Mouse (Mus musculus) limb, embryonic 10.5 days (tissue): ENCODE results near the gene Tmem30a. TPM values are rescaled to one million over a fixed set of nuclear protein-coding genes. Genes with fewer than 3 reads are reported as not detected.

ENCODE experiments used
- DNase-seq: peaks from one replicate; pipeline ENCODE4 v3.0.0-alpha.2; 2017; ENCODE audit warnings: low spot score
- H3K27ac ChIP-seq: fragments of 300-500 bp; sonication (generic); 2 replicates; pipeline ENCODE4 v1.5.1; 2016; ENCODE audit warnings: mild to moderate bottlenecking
- H3K27me3 ChIP-seq: fragments of 300-500 bp; sonication (generic); 2 replicates; pipeline ENCODE4 v1.6.1; 2016; ENCODE audit warnings: low read depth, mild to moderate bottlenecking; ENCODE audit not compliant: poor library complexity, severe bottlenecking
- H3K36me3 ChIP-seq: fragments of 300-500 bp; sonication (generic); 2 replicates; pipeline ENCODE4 v1.6.1; 2016; ENCODE audit warnings: mild to moderate bottlenecking, moderate library complexity
- H3K4me1 ChIP-seq: fragments of 300-500 bp; sonication (generic); 2 replicates; pipeline ENCODE4 v1.6.1; 2016
- H3K4me3 ChIP-seq: fragments of 300-500 bp; sonication (generic); 2 replicates; pipeline ENCODE4 v1.5.1; 2016; ENCODE audit warnings: mild to moderate bottlenecking, moderate library complexity
- H3K9me3 ChIP-seq: fragments of 300-500 bp; sonication (generic); replicated peaks from 2 replicates; pipeline ENCODE4 v1.6.1; 2016; ENCODE audit warnings: mild to moderate bottlenecking
- WGBS: fragments of 180-500 bp; shearing (Covaris S2); methylation state at CpG from one replicate; pipeline ENCODE4 v1.1.7; 2016; 5-methylcytosine and 5-hydroxymethylcytosine counted together
- polyA plus RNA-seq: library from polyadenylated mRNA; unstranded; fragments of >200 nt; fragmentation: Nextera tagmentation; extraction: Ambion mirVana; gene quantifications from 2 replicates; pipeline ENCODE4 v1.2.1, GENCODE M21; 2016

Tmem30a gene
- polyA plus RNA-seq, result 43.0 and 45.0 TPM in 2 replicates

DNA sequence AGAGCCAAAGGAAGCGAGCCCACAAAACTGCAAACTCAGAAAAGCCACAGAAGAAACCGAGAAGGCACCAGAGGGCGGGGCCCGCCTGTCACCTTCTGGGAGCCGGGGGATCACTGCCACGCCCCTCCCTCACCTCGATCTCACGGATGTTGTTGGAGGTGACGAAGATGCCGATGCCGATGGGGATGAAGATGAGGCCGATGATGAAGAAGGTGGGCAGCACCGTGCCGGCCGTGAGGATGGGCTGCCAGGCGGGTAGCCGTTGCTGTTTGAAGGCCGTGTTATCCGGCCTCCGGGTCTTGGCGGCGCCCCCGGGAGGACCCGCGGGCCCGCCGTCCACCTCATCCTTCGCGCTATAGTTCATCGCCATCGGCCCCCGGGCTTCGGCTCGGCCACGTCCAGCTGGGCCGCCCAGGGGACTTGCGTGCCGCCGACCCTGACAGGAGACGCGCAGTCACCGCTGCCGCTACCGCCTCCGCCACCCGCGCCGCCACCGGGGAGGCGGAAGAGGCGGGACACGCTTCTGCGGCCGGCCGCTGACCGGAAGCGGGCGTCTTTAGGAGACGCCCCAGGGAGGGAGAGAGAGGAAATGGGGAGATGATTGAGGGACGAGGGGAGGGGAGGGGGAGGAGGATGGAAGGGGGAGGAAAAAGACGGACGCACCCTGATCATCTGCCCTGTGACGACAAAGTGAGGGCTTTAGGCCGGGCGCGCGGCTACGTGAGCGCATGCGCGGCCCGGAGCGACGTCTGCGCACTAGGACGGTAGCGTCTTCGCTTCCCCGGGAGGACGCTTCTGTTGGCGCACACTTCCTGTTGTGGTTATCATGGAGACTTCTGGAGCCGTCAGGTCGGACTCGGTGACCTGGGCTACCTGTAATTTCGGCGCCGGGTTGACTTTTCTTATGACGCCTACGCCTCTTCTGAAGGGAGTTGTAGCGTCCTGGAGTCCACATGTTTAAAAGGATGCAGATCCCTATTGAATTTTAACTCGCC, at the start of gene Tmem30a:
Gene Tmem30a (minus strand): TSS at position 667 of the 995 bp plus-strand sequence.
- no peaks in the 10 kb centered on the region for H3K27me3 ChIP-seq
- H3K4me3 ChIP-seq, result peak within 1 kb of the TSS; percentile 82
- no peaks in the 10 kb centered on the region for H3K9me3 ChIP-seq
- under 1% methylated on average over 91 of the region's 91 CpGs for WGBS
- peaks cover 15% of the 10 kb centered on the region for H3K4me1 ChIP-seq
- peak; percentile 91 for DNase-seq
- no peaks in the 10 kb centered on the region for H3K36me3 ChIP-seq
- peak within 1 kb of the TSS; percentile 90 for H3K27ac ChIP-seq

DNA sequence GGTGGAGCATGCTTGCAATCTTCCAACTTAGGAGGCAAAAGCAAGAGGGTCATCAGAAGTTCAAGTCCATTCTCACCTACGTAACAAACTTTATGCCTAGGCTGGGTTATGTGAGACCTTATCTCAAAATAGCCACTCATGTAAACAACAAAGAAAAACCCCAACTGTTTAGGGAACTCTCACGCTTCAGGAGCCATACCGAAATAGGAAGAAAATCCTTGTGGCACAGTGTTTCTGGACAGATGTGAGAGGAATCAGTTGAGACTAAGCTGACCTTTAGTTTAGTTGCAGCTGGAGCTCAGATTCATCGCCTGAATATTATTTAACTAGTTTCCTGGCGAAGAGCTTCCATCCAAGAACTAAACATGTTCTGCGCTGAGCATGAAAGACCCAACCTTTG, 49.3 kb upstream of the Tmem30a start:
- no peak overlapping the region for H3K4me3 ChIP-seq
- no peaks in the 10 kb centered on the region for H3K27me3 ChIP-seq
- no peak for DNase-seq
- H3K4me1 ChIP-seq, result no peaks in the 10 kb centered on the region
- H3K9me3 ChIP-seq, result no peaks in the 10 kb centered on the region
- no peaks in the 10 kb centered on the region for H3K36me3 ChIP-seq
- 86% methylated on average over 6 of the region's 6 CpGs for WGBS
- H3K27ac ChIP-seq, result no peak overlapping the region

- H3K27ac ChIP-seq, result no peak overlapping the region
- no peak for DNase-seq
- H3K36me3 ChIP-seq, result no peaks in the 10 kb centered on the region
- no peaks in the 10 kb centered on the region for H3K9me3 ChIP-seq
- no peak overlapping the region for H3K4me3 ChIP-seq
- no peaks in the 10 kb centered on the region for H3K4me1 ChIP-seq
- H3K27me3 ChIP-seq, result no peaks in the 10 kb centered on the region
Observed at GRCm38 (mm10) chr9:79842028-79842427, 48.7 kb upstream of the Tmem30a start.

GRCm38 (mm10) chr9:79831294-79831693, 38.0 kb upstream of the Tmem30a start:
- WGBS, result 90% methylated on average over 1 of the region's 1 CpGs
- DNase-seq, result no peak
- no peak overlapping the region for H3K4me3 ChIP-seq
- H3K9me3 ChIP-seq, result no peaks in the 10 kb centered on the region
- H3K27me3 ChIP-seq, result no peaks in the 10 kb centered on the region
- H3K36me3 ChIP-seq, result no peaks in the 10 kb centered on the region
- H3K27ac ChIP-seq, result no peak overlapping the region
- no peaks in the 10 kb centered on the region for H3K4me1 ChIP-seq

- 51% methylated on average over 4 of the region's 4 CpGs for WGBS
- H3K4me3 ChIP-seq, result no peak overlapping the region
- no peaks in the 10 kb centered on the region for H3K36me3 ChIP-seq
- no peaks in the 10 kb centered on the region for H3K4me1 ChIP-seq
- no peaks in the 10 kb centered on the region for H3K9me3 ChIP-seq
- DNase-seq, result no peak
- H3K27me3 ChIP-seq, result no peaks in the 10 kb centered on the region
- H3K27ac ChIP-seq, result no peak overlapping the region
Observed at GRCm38 (mm10) chr9:79830874-79831273, 37.6 kb upstream of the Tmem30a start.

DNA sequence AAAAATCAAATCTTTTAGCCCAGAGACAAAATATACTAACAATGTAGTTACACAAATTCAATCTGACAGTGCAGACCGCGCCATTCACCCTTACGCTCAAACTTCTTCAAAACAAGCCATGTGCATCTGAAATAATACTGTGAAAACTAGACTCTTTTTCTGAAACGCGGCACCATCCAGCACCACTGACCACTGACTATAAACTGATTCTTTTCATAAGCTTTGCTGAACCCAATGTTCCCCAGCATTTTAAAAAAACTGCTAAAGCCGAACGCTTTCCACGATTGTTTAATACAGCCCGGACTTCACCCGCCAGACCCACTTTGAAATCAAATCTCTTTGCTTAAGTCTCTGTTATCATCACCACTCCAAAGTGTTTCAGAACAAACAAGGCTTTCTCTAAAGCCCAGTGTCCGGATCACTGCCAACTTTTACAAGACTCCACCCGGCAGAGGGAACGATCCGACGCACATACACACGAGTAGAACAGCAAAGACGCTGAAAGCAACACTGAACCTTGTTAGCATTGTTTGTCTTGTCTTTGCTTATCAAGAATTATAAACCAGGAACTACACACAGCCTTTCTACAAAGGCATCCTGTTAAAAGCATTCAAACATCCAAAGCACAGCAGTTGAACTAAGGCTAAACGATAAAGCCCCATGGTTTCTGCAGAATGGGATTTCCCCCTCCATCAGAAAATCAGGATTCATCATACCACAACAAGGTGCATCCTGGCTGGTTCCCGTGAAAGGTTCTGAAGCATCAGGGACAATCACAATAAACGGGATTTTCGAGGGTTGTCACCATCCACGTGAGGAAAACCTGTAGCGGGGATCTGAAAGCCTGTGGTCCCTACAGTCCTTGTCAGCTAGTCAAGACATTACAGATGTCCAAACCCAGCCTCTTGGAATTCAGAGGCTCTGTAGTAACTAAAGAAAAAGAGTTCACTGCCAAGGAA, 36.8 kb upstream of the Tmem30a start:
- no peak for DNase-seq

GRCm38 (mm10) chr9:79827072-79827471, 33.8 kb upstream of the Tmem30a start:
- no peak for DNase-seq
- no peaks in the 10 kb centered on the region for H3K4me1 ChIP-seq

More for the DNA sequence above, 36.8 kb upstream of the Tmem30a start:
- Histone ChIP-seq H3K9me3 (no peaks in the 10 kb centered on the region), H3K27ac (no peak overlapping the region), H3K4me3 (no peak overlapping the region), H3K4me1 (no peaks in the 10 kb centered on the region), H3K36me3 (no peaks in the 10 kb centered on the region), H3K27me3 (no peaks in the 10 kb centered on the region)
- 87% methylated on average over 23 of the region's 23 CpGs for WGBS

DNA sequence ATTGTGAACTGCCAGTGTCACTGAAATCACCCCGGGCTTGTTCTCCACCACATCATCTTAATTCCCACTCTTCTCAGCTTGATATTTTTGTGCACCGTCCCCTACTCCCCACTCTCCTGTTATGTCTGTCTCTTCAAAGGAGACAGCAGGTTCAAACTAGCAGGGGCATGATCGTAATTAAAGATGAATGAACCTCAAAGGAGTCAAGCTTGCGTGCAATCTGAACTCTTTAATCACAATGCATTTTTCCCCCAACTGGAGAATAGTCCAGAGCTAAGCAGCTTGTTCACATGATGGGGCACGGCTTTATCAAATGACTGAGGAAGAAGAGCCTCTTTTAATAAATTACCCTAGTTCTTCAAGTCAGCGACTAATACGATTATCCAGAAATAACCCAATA, 32.2 kb upstream of the Tmem30a start:
- no peaks in the 10 kb centered on the region for H3K27me3 ChIP-seq
- 82% methylated on average over 7 of the region's 7 CpGs for WGBS
- H3K9me3 ChIP-seq, result no peaks in the 10 kb centered on the region
- no peak overlapping the region for H3K4me3 ChIP-seq
- H3K36me3 ChIP-seq, result no peaks in the 10 kb centered on the region
- H3K27ac ChIP-seq, result no peak overlapping the region
- no peaks in the 10 kb centered on the region for H3K4me1 ChIP-seq
- no peak for DNase-seq

More at GRCm38 (mm10) chr9:79827072-79827471, 33.8 kb upstream of the Tmem30a start:
- Histone ChIP-seq H3K27ac (no peak overlapping the region), H3K9me3 (no peaks in the 10 kb centered on the region), H3K36me3 (no peaks in the 10 kb centered on the region), H3K27me3 (no peaks in the 10 kb centered on the region), H3K4me3 (no peak overlapping the region)
- WGBS, result 72% methylated on average over 2 of the region's 2 CpGs

DNA sequence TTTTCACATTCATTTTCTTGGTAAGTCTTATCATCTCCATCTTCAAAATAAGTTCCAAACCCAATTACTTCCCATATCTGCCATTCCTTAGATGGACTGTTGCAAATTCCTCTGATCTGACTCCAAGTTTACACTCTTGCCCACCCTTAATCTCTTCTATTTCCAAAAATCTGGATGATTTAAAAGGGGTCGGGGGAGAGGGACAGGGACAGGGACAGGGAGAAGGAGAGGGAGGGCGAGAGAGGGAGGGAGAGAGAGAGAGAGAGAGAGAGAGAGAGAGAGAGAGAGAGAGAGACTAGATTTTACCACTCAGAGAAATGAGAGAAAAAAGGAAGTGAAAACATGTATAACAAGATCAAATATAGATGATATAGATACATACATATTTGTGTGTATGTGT, 30.5 kb upstream of the Tmem30a start:
- H3K27me3 ChIP-seq, result no peaks in the 10 kb centered on the region
- H3K4me3 ChIP-seq, result no peak overlapping the region
- H3K9me3 ChIP-seq, result no peaks in the 10 kb centered on the region
- no peak overlapping the region for H3K27ac ChIP-seq
- no peak for DNase-seq
- no peaks in the 10 kb centered on the region for H3K36me3 ChIP-seq
- H3K4me1 ChIP-seq, result no peaks in the 10 kb centered on the region
- WGBS, result 78% methylated on average over 2 of the region's 2 CpGs

DNA sequence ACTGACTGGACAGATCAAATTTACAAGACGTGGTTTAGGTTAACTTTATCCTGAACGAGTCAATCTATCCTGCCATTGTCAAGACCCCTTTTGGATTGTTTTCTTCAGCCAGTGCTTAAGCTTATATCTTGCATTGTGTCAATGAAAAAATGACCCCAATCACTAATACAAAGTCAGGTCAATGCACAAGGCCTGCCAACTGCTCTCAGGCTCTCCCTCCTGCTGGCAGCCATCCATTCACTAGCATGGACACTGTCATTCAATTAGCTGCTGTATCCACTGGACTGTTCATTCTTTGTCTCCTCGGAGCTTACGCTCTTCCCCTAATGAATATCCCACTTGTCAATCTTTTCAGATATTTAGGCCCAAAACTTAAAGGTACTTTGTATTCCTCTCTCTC, 30.1 kb upstream of the Tmem30a start:
- H3K4me1 ChIP-seq, result no peaks in the 10 kb centered on the region
- H3K36me3 ChIP-seq, result no peaks in the 10 kb centered on the region
- no peak overlapping the region for H3K4me3 ChIP-seq
- DNase-seq, result no peak
- no peaks in the 10 kb centered on the region for H3K27me3 ChIP-seq
- H3K9me3 ChIP-seq, result no peaks in the 10 kb centered on the region
- 87% methylated on average over 4 of the region's 4 CpGs for WGBS
- no peak overlapping the region for H3K27ac ChIP-seq

GRCm38 (mm10) chr9:79816464-79816863, 23.2 kb upstream of the Tmem30a start:
- Histone ChIP-seq H3K27ac (no peak overlapping the region), H3K27me3 (no peaks in the 10 kb centered on the region), H3K4me3 (no peak overlapping the region), H3K36me3 (no peaks in the 10 kb centered on the region), H3K9me3 (no peaks in the 10 kb centered on the region), H3K4me1 (peaks cover 10% of the 10 kb centered on the region)
- DNase-seq, result no peak
- WGBS, result 95% methylated on average over 5 of the region's 5 CpGs

DNA sequence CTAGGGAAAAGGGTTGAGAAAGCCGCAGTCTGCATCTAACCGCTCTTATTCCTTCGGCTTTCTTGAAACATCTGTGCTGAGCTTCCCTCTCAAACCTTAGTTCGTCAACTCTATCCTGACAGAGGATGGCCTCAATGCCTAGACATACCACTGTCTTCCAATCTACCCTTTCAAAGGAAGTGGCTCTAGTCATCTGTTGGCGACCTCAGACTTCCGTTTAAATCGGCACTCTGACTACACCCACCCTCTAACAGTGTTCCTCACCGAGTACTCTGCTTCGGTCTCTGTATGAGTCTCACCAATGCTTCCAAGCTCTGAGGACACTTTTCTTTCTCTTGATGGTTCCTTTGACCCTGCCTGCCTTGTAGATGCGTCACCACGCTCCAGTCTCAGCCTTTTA, 22.7 kb upstream of the Tmem30a start:
- Histone ChIP-seq H3K27me3 (no peaks in the 10 kb centered on the region), H3K9me3 (no peaks in the 10 kb centered on the region), H3K36me3 (no peaks in the 10 kb centered on the region), H3K4me1 (peaks cover 10% of the 10 kb centered on the region), H3K27ac (no peak overlapping the region), H3K4me3 (no peak overlapping the region)
- WGBS, result 89% methylated on average over 11 of the region's 11 CpGs
- DNase-seq, result no peak

DNA sequence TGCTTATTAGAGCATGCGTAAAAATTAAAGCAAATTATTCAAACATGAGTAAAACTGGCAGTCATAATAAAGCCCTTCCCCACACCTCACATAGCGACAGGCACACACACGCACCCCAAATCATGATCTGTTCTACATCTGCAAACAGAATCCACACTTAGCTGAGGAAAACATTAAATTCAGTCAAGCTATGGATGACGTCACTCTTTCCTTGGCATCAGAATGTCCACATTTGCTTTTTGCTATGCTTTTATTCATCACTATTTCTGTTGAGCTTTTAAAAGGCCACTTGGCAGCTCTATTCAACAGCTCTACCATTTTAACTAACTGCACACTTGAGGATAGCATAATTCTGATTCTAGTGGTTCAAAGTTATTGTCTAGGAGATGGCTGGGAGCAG, 21.3 kb upstream of the Tmem30a start:
- Histone ChIP-seq H3K27me3 (no peaks in the 10 kb centered on the region), H3K4me1 (peaks cover 18% of the 10 kb centered on the region), H3K9me3 (no peaks in the 10 kb centered on the region), H3K4me3 (no peak overlapping the region), H3K36me3 (no peaks in the 10 kb centered on the region), H3K27ac (no peak overlapping the region)
- 93% methylated on average over 4 of the region's 4 CpGs for WGBS
- DNase-seq, result no peak
